Mouse (Mus musculus): ENCODE measurements around the gene Nrn1l.

The Nrn1l gene

GRCm38 (mm10) chr8:105893339-105893738 lies at the start of gene Nrn1l:
TSS of gene Nrn1l (plus strand) at chr8:105893567.
- DNase-seq (ENCODE audit: low spot score in 2 of 2): no peak

- DNase-seq (ENCODE audit: low spot score in 2 of 2): no peak
Observed at GRCm38 (mm10) chr8:105846678-105847077, 46.7 kb upstream of the Nrn1l start.

GRCm38 (mm10) chr8:105850014-105850413 lies 43.4 kb upstream of the Nrn1l start:
- no peak for DNase-seq (ENCODE audit: low spot score in 2 of 2)

- DNase-seq (ENCODE audit: low spot score in 2 of 2): no peak
Observed at GRCm38 (mm10) chr8:105850611-105851010, 42.8 kb upstream of the Nrn1l start.

- peak; percentile 89 to 91 for DNase-seq (ENCODE audit: low spot score in 2 of 2)
Observed at GRCm38 (mm10) chr8:105851651-105852143, 41.7 kb upstream of the Nrn1l start.

- no peak for DNase-seq (ENCODE audit: low spot score in 2 of 2)
Observed at GRCm38 (mm10) chr8:105852146-105852729, 41.1 kb upstream of the Nrn1l start.

- no peak for DNase-seq (ENCODE audit: low spot score in 2 of 2)
Observed at GRCm38 (mm10) chr8:105853178-105853577, 40.2 kb upstream of the Nrn1l start, which contains the start of gene Cenpt. TSS of gene Cenpt (minus strand) at chr8:105853278.

GRCm38 (mm10) chr8:105854303-105854702 lies 39.1 kb upstream of the Nrn1l start:
- peak in 1 of 2 experiments; percentile 14 for DNase-seq (ENCODE audit: low spot score in 2 of 2)

GRCm38 (mm10) chr8:105854715-105855216 lies 38.6 kb upstream of the Nrn1l start, which contains the start of gene Thap11:
TSS of gene Thap11 (plus strand) at chr8:105855132.
- DNase-seq (ENCODE audit: low spot score in 2 of 2): peak; percentile 90 to 93

GRCm38 (mm10) chr8:105855248-105856167 lies 37.9 kb upstream of the Nrn1l start:
- peak; percentile 25 to 46 for DNase-seq (ENCODE audit: low spot score in 2 of 2)

- no peak for DNase-seq (ENCODE audit: low spot score in 2 of 2)
Observed at GRCm38 (mm10) chr8:105856168-105856835, 37.1 kb upstream of the Nrn1l start.

GRCm38 (mm10) chr8:105858495-105858894 lies 34.9 kb upstream of the Nrn1l start:
- no peak for DNase-seq (ENCODE audit: low spot score in 2 of 2)

- no peak for DNase-seq (ENCODE audit: low spot score in 2 of 2)
Observed at GRCm38 (mm10) chr8:105859314-105859713, 34.1 kb upstream of the Nrn1l start.

GRCm38 (mm10) chr8:105860143-105860981 lies 33.0 kb upstream of the Nrn1l start, which contains the start of gene Nutf2:
TSS of gene Nutf2 (plus strand) at chr8:105860580.
- DNase-seq (ENCODE audit: low spot score in 2 of 2): peak; percentile 87 to 91

GRCm38 (mm10) chr8:105861951-105862350 lies 31.4 kb upstream of the Nrn1l start:
- DNase-seq (ENCODE audit: low spot score in 2 of 2): no peak

GRCm38 (mm10) chr8:105866364-105867029 lies 26.9 kb upstream of the Nrn1l start:
- DNase-seq (ENCODE audit: low spot score in 2 of 2): no peak

GRCm38 (mm10) chr8:105874301-105874700 lies 19.1 kb upstream of the Nrn1l start:
- no peak for DNase-seq (ENCODE audit: low spot score in 2 of 2)

GRCm38 (mm10) chr8:105880754-105881520 lies 12.4 kb upstream of the Nrn1l start, which contains the start of gene Edc4:
TSS of gene Edc4 (plus strand) at chr8:105880881.
- DNase-seq (ENCODE audit: low spot score in 2 of 2): peak; percentile 71 to 86

- DNase-seq (ENCODE audit: low spot score in 2 of 2): no peak
Observed at GRCm38 (mm10) chr8:105889756-105890465, 3.5 kb upstream of the Nrn1l start.
